Comparison of ENCODE assay signal across 9 mouse cellular contexts in genomic region chr4:114917091-114917490, GRCm38 (mm10). TPM values are rescaled to one million over a fixed set of nuclear protein-coding genes. Genes with fewer than 3 reads are reported as not detected.
DNase-seq lines count a peak whose midpoint lies in the region; ATAC-seq lines count a peak whose summit lies in the region.
"Had no signal": no experiment of that assay in that cellular context is flagged by ENCODE, and none has a peak within 500 bp of the region (broad histone marks: within the 10 kb centered on the region; RNA-seq: fewer than 3 reads in every experiment).

No protein-coding gene starts in this region.

- no peaks in the 10 kb centered on the region for H3K9me3 ChIP-seq in forebrain, embryonic 10.5 days
- no peaks in the 10 kb centered on the region for H3K9me3 ChIP-seq in forebrain, embryonic 15.5 days
- no peaks in the 10 kb centered on the region for H3K9me3 ChIP-seq in midbrain, embryonic 10.5 days (replicated peaks)
- H3K9me3 ChIP-seq in midbrain, embryonic 13.5 days, result no peaks in the 10 kb centered on the region

- H3K4me1 ChIP-seq in forebrain, embryonic 10.5 days, result peaks cover 18% of the 10 kb centered on the region
- H3K4me1 ChIP-seq in forebrain, embryonic 15.5 days, result no peaks in the 10 kb centered on the region
- H3K4me1 ChIP-seq in midbrain, embryonic 10.5 days, result peaks cover 14% of the 10 kb centered on the region
- no peaks in the 10 kb centered on the region for H3K4me1 ChIP-seq in midbrain, embryonic 13.5 days (replicated peaks)

- no peak overlapping the region for H3K9ac ChIP-seq in forebrain, embryonic 15.5 days (replicated peaks)
- no peak overlapping the region for H3K9ac ChIP-seq in midbrain, embryonic 13.5 days (replicated peaks)

- H3K4me3 ChIP-seq in forebrain, embryonic 10.5 days, result no peak overlapping the region
- no peak overlapping the region for H3K4me3 ChIP-seq in forebrain, embryonic 15.5 days
- no peak overlapping the region for H3K4me3 ChIP-seq in midbrain, embryonic 10.5 days
- no peak overlapping the region for H3K4me3 ChIP-seq in midbrain, embryonic 13.5 days (replicated peaks)

- H3K4me2 ChIP-seq in forebrain, embryonic 15.5 days (replicated peaks), result no peak overlapping the region
- no peak overlapping the region for H3K4me2 ChIP-seq in midbrain, embryonic 13.5 days (replicated peaks)

- no peak overlapping the region for H3K27ac ChIP-seq in forebrain, embryonic 10.5 days
- no peak overlapping the region for H3K27ac ChIP-seq in forebrain, embryonic 15.5 days (replicated peaks)
- no peak overlapping the region for H3K27ac ChIP-seq in midbrain, embryonic 10.5 days (replicated peaks)
- no peak overlapping the region for H3K27ac ChIP-seq in midbrain, embryonic 13.5 days

- WGBS in forebrain, embryonic 10.5 days, result 51% methylated on average over 2 of the region's 2 CpGs
- WGBS in forebrain, embryonic 15.5 days, result 53% methylated on average over 2 of the region's 2 CpGs
- 53% methylated on average over 2 of the region's 2 CpGs for WGBS in midbrain, embryonic 10.5 days
- 42% methylated on average over 2 of the region's 2 CpGs for WGBS in midbrain, embryonic 13.5 days

- H3K27me3 ChIP-seq in forebrain, embryonic 10.5 days (ENCODE audit: poor library complexity, severe bottlenecking), result peaks cover 99% of the 10 kb centered on the region
- peaks cover 89% of the 10 kb centered on the region for H3K27me3 ChIP-seq in forebrain, embryonic 15.5 days
- peaks cover 94% of the 10 kb centered on the region for H3K27me3 ChIP-seq in midbrain, embryonic 10.5 days (ENCODE audit: low read depth, poor library complexity, severe bottlenecking)
- H3K27me3 ChIP-seq in midbrain, embryonic 13.5 days, result peaks cover 88% of the 10 kb centered on the region

- no peak for ATAC-seq in forebrain, embryonic 15.5 days (replicated peaks)
- no peak for ATAC-seq in midbrain, embryonic 13.5 days
- peak; percentile 78 for ATAC-seq in inflammation-experienced regulatory T-cells, adult 6 months

- H3K36me3 ChIP-seq in forebrain, embryonic 10.5 days (replicated peaks), result no peaks in the 10 kb centered on the region
- no peaks in the 10 kb centered on the region for H3K36me3 ChIP-seq in forebrain, embryonic 15.5 days
- H3K36me3 ChIP-seq in midbrain, embryonic 10.5 days, result no peaks in the 10 kb centered on the region
- H3K36me3 ChIP-seq in midbrain, embryonic 13.5 days, result no peaks in the 10 kb centered on the region

- peak; percentile 38 for DNase-seq in forebrain, embryonic 10.5 days (ENCODE audit: extremely low spot score, low spot score)
- DNase-seq in midbrain, embryonic 10.5 days (ENCODE audit: low spot score), result peak; percentile 57
- peak; percentile 76 for DNase-seq in adrenal gland, postnatal 10 days
- DNase-seq in natural killer cell, adult 2 months (ENCODE audit: low spot score in 2 of 2), result peak; percentile 18 to 43
- no peak for DNase-seq in cerebellum, adult 8-10 months

RNA-seq across cellular contexts. Expression of gene Foxd2, which starts 8.4 kb away (rescaled TPM):
- polyA plus RNA-seq in forebrain, embryonic 10.5 days (2016; fragmentation: Nextera tagmentation; extraction: Ambion mirVana), result 1.6 and 1.7 TPM in 2 replicates
- polyA plus RNA-seq in forebrain, embryonic 15.5 days (2015; fragmentation: Nextera tagmentation; extraction: Ambion mirVana), result 0.24 TPM in 2 replicates
- polyA plus RNA-seq in midbrain, embryonic 10.5 days (2016; fragmentation: Nextera tagmentation; extraction: Ambion mirVana), result 2.1 and 3.3 TPM in 2 replicates
- 0.41 and 0.50 TPM in 2 replicates for polyA plus RNA-seq in midbrain, embryonic 13.5 days (2015; fragmentation: Nextera tagmentation; extraction: Ambion mirVana)
- 1 to 10 TPM; 1.5 to 1.6 TPM for total RNA-seq in adrenal gland, postnatal 10 days (2021)
- polyA plus RNA-seq in inflammation-experienced regulatory T-cells, adult 6 months (2017; shearing (Covaris generic)), result under 1 TPM in 2 of 3 experiments, not detected in 1; 0.23 to 0.26 TPM

RNA-seq across cellular contexts. Expression of gene Foxe3, which starts 8.7 kb away (rescaled TPM):
- 1.1 and 1.5 TPM in 2 replicates for polyA plus RNA-seq in forebrain, embryonic 10.5 days (2016; fragmentation: Nextera tagmentation; extraction: Ambion mirVana)
- not detected in 2 replicates for polyA plus RNA-seq in forebrain, embryonic 15.5 days (2015; fragmentation: Nextera tagmentation; extraction: Ambion mirVana)
- 6.7 and 14.7 TPM in 2 replicates for polyA plus RNA-seq in midbrain, embryonic 10.5 days (2016; fragmentation: Nextera tagmentation; extraction: Ambion mirVana)
- not detected in 2 replicates for polyA plus RNA-seq in midbrain, embryonic 13.5 days (2015; fragmentation: Nextera tagmentation; extraction: Ambion mirVana)
- not detected for total RNA-seq in adrenal gland, postnatal 10 days (2021)
- not detected for polyA plus RNA-seq in inflammation-experienced regulatory T-cells, adult 6 months (2017; shearing (Covaris generic))
- total RNA-seq: heart, postnatal 36 days had no signal
